Mouse (Mus musculus): Measurements from ENCODE around the gene Csnk2b.

DNA sequence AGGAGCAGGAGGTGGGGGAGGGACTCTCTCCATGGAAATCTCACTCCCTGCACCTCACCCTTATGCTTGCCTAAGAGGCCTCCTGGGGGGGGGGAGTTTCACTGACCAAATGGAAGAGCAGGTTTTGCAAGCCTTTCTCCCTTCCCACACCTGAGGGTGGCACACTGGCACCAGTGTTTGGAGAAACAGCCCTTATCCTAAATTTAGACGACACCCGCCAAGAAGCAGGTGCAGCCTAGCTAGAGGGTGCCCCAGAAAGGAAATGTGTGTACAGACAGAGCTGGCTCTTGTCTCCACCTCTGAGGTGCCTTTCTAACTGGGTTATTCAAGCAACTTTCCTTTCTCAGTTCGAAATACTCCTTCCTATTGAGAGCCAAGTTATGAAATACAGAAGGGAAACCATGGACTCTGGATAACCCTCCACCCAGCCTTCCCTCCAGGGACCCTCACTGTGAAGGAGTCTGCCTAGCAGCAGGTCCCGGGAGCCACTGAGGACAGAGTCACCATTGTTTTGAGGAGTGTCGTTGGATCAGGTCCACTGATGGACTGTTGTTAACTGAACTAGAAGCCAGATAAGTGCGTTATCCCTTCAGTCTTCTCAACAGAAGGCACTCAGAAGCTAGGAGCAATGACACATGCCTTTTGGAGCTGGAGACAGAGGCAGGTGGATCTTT, 51.2 kb downstream of the Csnk2b start:
- no peak for TF ChIP-seq POLR2A (IDR thresholded peaks at IDR 0.05; ENCODE audit: insufficient read depth, low read depth, low read length)
- TF ChIP-seq EP300 (IDR thresholded peaks at IDR 0.05; ENCODE audit: insufficient read depth, low read depth, low read length) = no peak
- TF ChIP-seq CTCF (IDR thresholded peaks at IDR 0.05) = no peak
